Mouse (Mus musculus) activated CD4-positive, CD25-positive, alpha-beta regulatory T cell, adult 4 months (primary cell): Measurements from ENCODE around the gene L3hypdh. TPM values are rescaled to one million over a fixed set of nuclear protein-coding genes. Genes with fewer than 3 reads are reported as not detected.
"Not testable (repeated sequence)": the region's sequence is repeated elsewhere in the genome, so short reads cannot be mapped to it uniquely, and the experiment has no call there.

Experiments
- ATAC-seq: one replicate; pipeline ENCODE4 v1.8.0; 2017
- polyA plus RNA-seq, 2 experiments: library from polyadenylated mRNA; unstranded; fragments of 100-300 nt; shearing (Covaris generic); gene quantifications; one replicate each; pipeline ENCODE4 v1.2.1; 2017

L3hypdh gene
- polyA plus RNA-seq, 2 experiments from 2014 or later: 0.25 to 0.40 TPM

DNA sequence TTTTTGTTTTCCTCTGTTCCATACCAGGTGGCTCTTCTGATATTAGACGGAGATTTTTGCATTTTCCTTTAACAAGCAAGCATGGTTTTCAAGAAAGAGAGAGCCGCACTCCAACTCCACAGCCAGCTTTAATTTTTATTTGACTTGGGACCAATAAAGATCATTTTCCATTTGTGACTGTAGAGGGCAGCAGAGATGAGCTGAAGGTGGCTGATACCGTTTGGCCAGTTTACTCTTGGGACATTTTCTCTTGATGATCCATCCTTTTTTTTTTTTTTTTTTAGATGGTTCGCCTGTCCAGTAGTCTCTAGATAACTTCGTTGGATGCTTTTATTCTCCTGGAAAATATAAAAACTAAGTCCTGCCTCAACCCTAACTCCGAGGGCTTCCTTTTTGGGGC is 31.9 kb downstream of the L3hypdh start:
- ATAC-seq: no peak

DNA sequence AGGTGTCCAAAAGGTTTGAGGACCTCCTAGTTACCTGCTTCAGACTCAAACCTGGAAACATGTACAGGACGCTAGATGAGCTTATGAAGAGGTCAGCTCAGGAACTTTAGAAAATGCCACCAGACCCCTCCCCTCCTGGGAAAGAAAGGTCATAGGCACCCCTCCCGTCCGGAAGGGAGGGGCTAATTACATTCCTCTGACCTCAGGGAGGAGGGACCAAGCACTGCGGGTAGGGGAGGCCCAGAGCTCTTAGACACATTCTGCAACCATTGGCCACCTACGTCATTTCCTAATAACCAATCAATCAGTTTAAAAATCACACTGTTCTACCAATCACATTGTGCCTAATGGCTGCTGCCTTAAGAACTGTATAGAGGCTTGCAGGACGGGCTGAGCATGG is 32.7 kb downstream of the L3hypdh start:
- no peak for ATAC-seq

DNA sequence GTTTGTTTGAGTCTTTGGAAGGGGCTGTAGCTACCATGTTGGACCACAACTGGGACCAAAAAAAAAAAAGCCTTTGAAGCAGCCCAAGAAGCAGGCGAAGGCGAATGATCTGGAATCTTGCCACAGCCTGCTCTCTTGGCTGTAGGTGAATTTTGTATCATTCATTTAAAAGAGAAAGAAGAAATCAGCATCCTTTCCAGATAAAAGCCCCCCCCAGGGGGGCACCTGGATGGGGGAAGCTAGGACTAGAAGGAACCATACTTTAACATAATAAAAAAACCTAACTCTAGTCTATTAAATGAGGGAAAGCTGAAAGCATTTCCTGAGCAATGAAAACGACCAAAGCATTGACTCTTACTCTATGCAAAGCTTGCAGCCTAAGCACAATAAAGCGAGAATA is 34.4 kb downstream of the L3hypdh start:
- ATAC-seq: no peak

DNA sequence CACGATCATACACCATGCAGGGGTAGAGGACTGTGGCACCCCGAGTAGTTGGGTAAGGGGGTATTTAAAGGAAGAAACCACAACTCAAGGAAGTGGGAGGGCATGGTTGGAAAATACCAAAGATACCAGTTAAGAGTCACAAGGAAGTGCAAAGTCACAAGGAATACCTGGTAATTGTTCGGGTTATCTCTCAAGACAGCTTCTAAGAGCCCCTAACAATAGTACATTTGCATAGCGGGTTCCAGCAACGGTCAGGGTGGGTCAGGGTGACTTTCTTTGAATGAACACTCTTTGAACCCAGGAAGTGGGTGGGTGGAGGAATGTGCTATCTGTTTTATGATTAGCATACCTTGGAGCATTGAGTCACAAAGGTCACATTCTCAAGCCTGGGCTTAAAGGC is 35.1 kb downstream of the L3hypdh start:
- not testable (repeated sequence) for ATAC-seq

DNA sequence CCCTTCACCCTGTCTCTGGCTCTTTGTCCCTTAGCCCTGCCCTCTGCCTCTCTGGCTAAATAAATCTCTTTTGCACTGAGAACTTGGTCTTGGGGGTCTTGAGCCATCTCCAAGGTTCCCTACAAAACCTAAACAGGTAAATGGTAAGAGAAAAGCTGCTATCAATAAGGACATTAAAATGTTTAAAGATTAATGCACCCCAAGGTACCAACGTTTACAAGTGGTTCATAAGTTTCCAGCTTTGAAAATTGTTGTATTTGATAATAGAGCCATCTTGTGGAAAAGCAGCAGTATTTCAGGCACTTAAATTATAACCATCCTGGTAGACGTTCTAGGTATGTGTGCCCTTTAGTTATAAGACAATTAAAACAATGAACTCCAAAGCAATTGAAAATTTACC is 37.7 kb downstream of the L3hypdh start:
- peak; percentile 46 for ATAC-seq

DNA sequence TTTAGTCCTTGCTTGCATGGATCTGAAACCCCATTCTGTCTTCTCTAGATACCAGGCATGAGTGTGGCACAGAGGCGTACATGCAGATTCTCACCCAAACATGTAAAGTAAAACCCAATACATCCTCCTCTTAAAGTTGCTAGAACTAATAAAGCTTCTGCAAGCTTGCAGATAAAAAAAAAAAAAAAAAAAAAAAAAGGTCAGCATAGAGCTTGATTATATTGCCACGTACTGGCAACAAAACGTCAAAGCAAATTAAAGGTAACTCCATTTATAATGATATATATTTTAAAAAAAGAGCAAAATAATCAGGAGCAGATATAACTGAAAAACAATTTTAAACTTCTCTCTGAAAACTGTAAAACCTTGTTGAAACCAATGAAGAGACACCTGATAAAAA is 44.0 kb downstream of the L3hypdh start:
- ATAC-seq: no peak

DNA sequence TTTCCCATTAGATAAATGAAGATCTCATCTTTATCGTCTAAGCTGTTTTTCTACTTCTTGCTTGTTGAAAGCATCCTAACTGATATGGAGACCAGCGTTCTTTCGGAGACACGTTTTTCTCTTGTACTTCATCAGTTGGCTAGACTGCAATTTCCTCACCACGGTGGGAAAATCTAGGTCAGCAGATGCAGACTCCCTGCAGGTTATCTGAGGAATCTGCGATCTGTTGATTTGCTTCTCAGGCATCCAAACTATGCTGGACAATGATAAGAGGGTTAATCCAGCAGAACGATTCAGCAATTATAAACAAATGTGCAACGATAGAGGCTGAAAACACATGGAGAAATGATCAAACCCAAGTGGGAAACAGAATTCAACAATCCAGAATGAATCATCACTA is 45.7 kb downstream of the L3hypdh start:
- ATAC-seq: no peak

GRCm38 (mm10) chr12:72038866-72039265 is 46.4 kb downstream of the L3hypdh start:
- no peak for ATAC-seq

- ATAC-seq: no peak
Measured at GRCm38 (mm10) chr12:72037049-72037448, 48.2 kb downstream of the L3hypdh start.

- ATAC-seq: no peak
Measured at GRCm38 (mm10) chr12:72036097-72036661, 49.1 kb downstream of the L3hypdh start.

GRCm38 (mm10) chr12:72031794-72032193 is 53.4 kb downstream of the L3hypdh start:
- ATAC-seq: no peak

- ATAC-seq: no peak
Measured at GRCm38 (mm10) chr12:72031171-72031570, 54.1 kb downstream of the L3hypdh start.

DNA sequence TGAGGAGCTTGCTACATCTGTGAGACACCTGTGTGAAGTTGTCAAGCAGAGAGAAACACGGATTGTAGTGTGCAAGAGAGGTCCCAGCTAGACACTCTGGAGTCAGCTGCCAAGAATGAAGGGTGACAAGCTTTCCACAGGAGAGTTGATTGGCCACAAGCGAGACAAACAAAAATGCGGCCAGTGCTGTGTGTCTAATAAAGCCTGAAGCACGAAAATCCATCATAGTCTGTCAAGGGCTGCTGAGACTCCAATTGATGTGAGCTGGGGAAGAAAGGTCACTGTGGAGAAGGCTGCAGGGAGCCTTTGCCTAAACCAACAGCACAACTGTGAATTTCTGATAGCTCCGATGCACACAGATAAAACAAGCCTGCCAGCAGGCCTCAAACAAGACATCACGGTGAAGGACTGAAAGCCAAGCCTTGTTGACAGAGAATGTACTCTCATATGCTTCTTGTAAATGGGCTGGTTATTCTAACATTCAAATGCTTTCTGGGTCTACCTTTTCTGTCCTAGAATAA is 59.9 kb downstream of the L3hypdh start:
- ATAC-seq: no peak

- no peak for ATAC-seq
Measured at GRCm38 (mm10) chr12:72023572-72023971, 61.7 kb downstream of the L3hypdh start.

Other genes with a start within 250 kb of the L3hypdh start
- gene Gpr135, start 14.3 kb downstream of the L3hypdh start, polyA plus RNA-seq: not detected
- 10 to 100 TPM; 31.8 to 32.2 TPM for gene Jkamp, start 150 bp upstream of the L3hypdh start, polyA plus RNA-seq
- gene Ccdc175, start 99.6 kb upstream of the L3hypdh start, polyA plus RNA-seq: not detected